Mouse (Mus musculus): ENCODE results near the gene 4921517D22Rik. TPM values are rescaled to one million over a fixed set of nuclear protein-coding genes. Genes with fewer than 3 reads are reported as not detected.

The 4921517D22Rik gene
- total RNA-seq, 2 experiments from 2014 or later: not detected

DNA sequence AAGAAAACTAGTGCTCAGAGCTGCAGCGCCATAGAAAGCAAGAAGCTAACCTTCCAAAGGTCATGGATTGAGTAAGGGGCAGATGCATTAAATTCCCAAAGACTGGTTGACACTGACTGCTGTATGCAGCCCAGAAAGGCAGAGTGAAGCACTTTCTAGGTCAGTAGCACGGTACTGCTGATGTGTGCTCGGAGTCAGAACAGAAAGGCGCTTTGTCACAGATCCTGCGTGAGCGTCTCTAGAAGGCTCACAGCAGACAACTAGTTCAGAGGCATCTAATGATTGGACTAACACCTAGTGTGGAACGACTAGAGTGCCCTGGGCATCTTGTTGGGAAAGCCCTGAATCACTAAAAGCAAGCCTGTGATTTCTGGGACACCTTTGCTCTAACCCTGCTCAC is 56.1 kb downstream of the 4921517D22Rik start:
- intact Hi-C loops (cut with DNase I): loop anchor here (5.0 kb wide), 1 partner anchor 90 kb away; no protein-coding TSS in a partner anchor

More for the DNA sequence above, 56.1 kb downstream of the 4921517D22Rik start:
- DNase-seq (ENCODE audit: low spot score in 2 of 2): no peak

Other genes with a start within 250 kb of the 4921517D22Rik start
- 100 to 1,000 TPM; 340 to 342 TPM for gene Agtpbp1, start 108.9 kb downstream of the 4921517D22Rik start, total RNA-seq (2021)
- 10 to 100 TPM; 81.2 to 93.5 TPM for gene Naa35, start 108.8 kb downstream of the 4921517D22Rik start, total RNA-seq (2021)
- gene Golm1, start 18.3 kb downstream of the 4921517D22Rik start, total RNA-seq (2021): 10 to 100 TPM; 17.2 to 20.5 TPM
- under 1 TPM; 0.12 to 0.25 TPM for gene Spata31d1a, start 16.2 kb upstream of the 4921517D22Rik start, total RNA-seq (2021)
- gene Spata31d1b, start 18.2 kb upstream of the 4921517D22Rik start, total RNA-seq (2021): not detected
- gene Spata31d1d, start 37.6 kb upstream of the 4921517D22Rik start, total RNA-seq (2021): not detected
- 1 to 10 TPM in 1 of 2 experiments, under 1 TPM in 1; 0.86 to 1.3 TPM for gene 1700014D04Rik, start 52.6 kb upstream of the 4921517D22Rik start, total RNA-seq (2021)
- 100 to 1,000 TPM; 146 to 158 TPM for gene Isca1, start 75.7 kb upstream of the 4921517D22Rik start, total RNA-seq (2021)
- gene Gm49354, start 88.1 kb upstream of the 4921517D22Rik start, total RNA-seq (2021): not detected
- gene Tut7, start 129.0 kb upstream of the 4921517D22Rik start, total RNA-seq (2021): 10 to 100 TPM; 56.0 to 66.8 TPM